Mouse (Mus musculus) lung, adult 2 months (tissue): ENCODE results near the gene Lman2. TPM values are rescaled to one million over a fixed set of nuclear protein-coding genes. Genes with fewer than 3 reads are reported as not detected.

ENCODE experiments used
- DNase-seq: peaks from one replicate; pipeline ENCODE4 v3.0.0; 2022
- H3K4me1 ChIP-seq: fragments of 200-500 bp; 2 replicates; pipeline ENCODE4 v1.6.1; 2011; ENCODE audit warnings: low read length; ENCODE audit not compliant: control insufficient read depth, insufficient read depth
- H3K4me3 ChIP-seq: fragments of 200-500 bp; replicated peaks from 2 replicates; pipeline ENCODE3; 2011; ENCODE audit warnings: low read depth, mild to moderate bottlenecking, control low read depth, low read length; ENCODE audit errors: extremely low read depth
- CTCF ChIP-seq: fragments of 200-500 bp; IDR thresholded peaks from 2 replicates; pipeline ENCODE4 v1.5.1; 2011; ENCODE audit warnings: mild to moderate bottlenecking, low read length, control low read depth; ENCODE audit not compliant: insufficient read depth
- POLR2A ChIP-seq: fragments of 200-500 bp; IDR thresholded peaks from 2 replicates; pipeline ENCODE4 v1.6.1; 2011; ENCODE audit warnings: low read depth, mild to moderate bottlenecking, control low read depth, low read length, borderline replicate concordance; ENCODE audit errors: extremely low read depth
- WGBS: fragments of 180-500 bp; shearing (Covaris S2); methylation state at CpG from one replicate; pipeline ENCODE4 v1.1.7; 2018; 5-methylcytosine and 5-hydroxymethylcytosine counted together
- polyA plus RNA-seq: library from polyadenylated mRNA; depleted of rRNA; stranded (reverse); fragments of >200 nt; gene quantifications from 2 replicates; pipeline ENCODE4 v1.2.3, GENCODE M21; 2012

The Lman2 gene
- polyA plus RNA-seq, 1 experiment = 80.8 TPM

- Histone ChIP-seq H3K4me3 (no peak overlapping the region), H3K4me1 (no peaks in the 10 kb centered on the region)
- TF ChIP-seq CTCF = no peak
- no peak for TF ChIP-seq POLR2A
- 27% methylated on average over 1 of the region's 1 CpGs for WGBS
- no peak for DNase-seq
Observed at GRCm38 (mm10) chr13:55400039-55400346, 37.4 kb upstream of the Lman2 start.

- TF ChIP-seq POLR2A = no peak
- TF ChIP-seq CTCF = no peak
- H3K4me3 ChIP-seq = no peak overlapping the region
- DNase-seq = no peak
- WGBS = 55% methylated on average over 5 of the region's 5 CpGs
- H3K4me1 ChIP-seq = no peaks in the 10 kb centered on the region
Observed at GRCm38 (mm10) chr13:55399300-55400038, 36.9 kb upstream of the Lman2 start.

GRCm38 (mm10) chr13:55398088-55398487 lies 35.5 kb upstream of the Lman2 start, which contains the start of gene Slc34a1:
Slc34a1 (plus strand) TSS chr13:55398187.
- TF ChIP-seq CTCF (no peak), POLR2A (no peak)

GRCm38 (mm10) chr13:55392933-55393332 lies 30.4 kb upstream of the Lman2 start:
- DNase-seq = no peak
- TF ChIP-seq CTCF = peak; percentile 34; the same call in 1 of the 2 replicates
- no peak for TF ChIP-seq POLR2A
- no peak overlapping the region for H3K4me3 ChIP-seq
- WGBS = 69% methylated on average over 4 of the region's 4 CpGs
- no peaks in the 10 kb centered on the region for H3K4me1 ChIP-seq

More at GRCm38 (mm10) chr13:55398088-55398487, 35.5 kb upstream of the Lman2 start, which contains the start of gene Slc34a1:
- H3K4me3 ChIP-seq = no peak within 1 kb of the TSS
- WGBS = 65% methylated on average over 1 of the region's 1 CpGs
- DNase-seq = no peak
- H3K4me1 ChIP-seq = no peaks in the 10 kb centered on the region

GRCm38 (mm10) chr13:55391626-55392029 lies 29.0 kb upstream of the Lman2 start:
- Histone ChIP-seq H3K4me1 (no peaks in the 10 kb centered on the region), H3K4me3 (no peak overlapping the region)
- WGBS = 72% methylated on average over 1 of the region's 1 CpGs
- DNase-seq = no peak
- TF ChIP-seq CTCF (no peak), POLR2A (no peak)

- Histone ChIP-seq H3K4me3 (no peak overlapping the region), H3K4me1 (no peaks in the 10 kb centered on the region)
- 81% methylated on average over 3 of the region's 3 CpGs for WGBS
- TF ChIP-seq CTCF (no peak), POLR2A (no peak)
- no peak for DNase-seq
Observed at GRCm38 (mm10) chr13:55390644-55391043, 28.1 kb upstream of the Lman2 start.

- TF ChIP-seq CTCF = no peak
- TF ChIP-seq POLR2A = no peak
Observed at GRCm38 (mm10) chr13:55381790-55382189, 19.2 kb upstream of the Lman2 start.

GRCm38 (mm10) chr13:55378907-55379580 lies 16.5 kb upstream of the Lman2 start:
- TF ChIP-seq CTCF (no peak), POLR2A (no peak)
- H3K4me3 ChIP-seq = no peak overlapping the region
- H3K4me1 ChIP-seq = no peaks in the 10 kb centered on the region
- 33% methylated on average over 32 of the region's 32 CpGs for WGBS
- no peak for DNase-seq

More at GRCm38 (mm10) chr13:55381790-55382189, 19.2 kb upstream of the Lman2 start:
- Histone ChIP-seq H3K4me1 (no peaks in the 10 kb centered on the region), H3K4me3 (no peak overlapping the region)
- DNase-seq = no peak
- WGBS = 82% methylated on average over 4 of the region's 4 CpGs

- Histone ChIP-seq H3K4me3 (no peak overlapping the region), H3K4me1 (no peaks in the 10 kb centered on the region)
- WGBS = 40% methylated on average over 2 of the region's 2 CpGs
- TF ChIP-seq POLR2A (no peak), CTCF (no peak)
- DNase-seq = no peak
Observed at GRCm38 (mm10) chr13:55375877-55376276, 13.3 kb upstream of the Lman2 start.

GRCm38 (mm10) chr13:55374206-55374924 lies 11.8 kb upstream of the Lman2 start:
- Histone ChIP-seq H3K4me3 (no peak overlapping the region), H3K4me1 (no peaks in the 10 kb centered on the region)
- no peak for DNase-seq
- TF ChIP-seq CTCF (no peak), POLR2A (no peak)
- WGBS = 60% methylated on average over 6 of the region's 6 CpGs
